Mouse (Mus musculus) layer of hippocampus, postnatal 10 days (tissue): ENCODE data around the gene Csnk1g2. TPM values are rescaled to one million over a fixed set of nuclear protein-coding genes. Genes with fewer than 3 reads are reported as not detected.

Experiments used
- DNase-seq, 2 experiments: peaks; one replicate each; pipeline ENCODE4 v3.0.0; 2021; ENCODE audit warnings: low spot score in 2 of 2
- total RNA-seq, 2 experiments: library from RNA; stranded (reverse); gene quantifications; 2 replicates each; pipeline ENCODE4 v1.2.3; 2021

Gene Csnk1g2
- total RNA-seq, 2 experiments from 2014 or later: 146 to 157 TPM

- DNase-seq: peak; percentile 57 to 61
Observed at GRCm38 (mm10) chr10:80664197-80665015, 41.8 kb downstream of the Csnk1g2 start.

- DNase-seq: no peak
Observed at GRCm38 (mm10) chr10:80665016-80665380, 42.4 kb downstream of the Csnk1g2 start.

- no peak for DNase-seq
Observed at GRCm38 (mm10) chr10:80665459-80665858, 42.8 kb downstream of the Csnk1g2 start.

GRCm38 (mm10) chr10:80665981-80666733, 43.5 kb downstream of the Csnk1g2 start:
- DNase-seq: no peak

GRCm38 (mm10) chr10:80666837-80667412, 44.3 kb downstream of the Csnk1g2 start:
- no peak for DNase-seq

GRCm38 (mm10) chr10:80668614-80669013, 46.0 kb downstream of the Csnk1g2 start:
- no peak for DNase-seq

GRCm38 (mm10) chr10:80669018-80669417, 46.4 kb downstream of the Csnk1g2 start:
- no peak for DNase-seq

- no peak for DNase-seq
Observed at GRCm38 (mm10) chr10:80669737-80670485, 47.3 kb downstream of the Csnk1g2 start.

GRCm38 (mm10) chr10:80670531-80670930, 47.9 kb downstream of the Csnk1g2 start:
- DNase-seq: no peak

- no peak for DNase-seq
Observed at GRCm38 (mm10) chr10:80671251-80671650, 48.6 kb downstream of the Csnk1g2 start.

GRCm38 (mm10) chr10:80671936-80672690, 49.5 kb downstream of the Csnk1g2 start:
- DNase-seq: no peak

GRCm38 (mm10) chr10:80673690-80674089, 51.1 kb downstream of the Csnk1g2 start:
- DNase-seq: no peak

- no peak for DNase-seq
Observed at GRCm38 (mm10) chr10:80674161-80674711, 51.6 kb downstream of the Csnk1g2 start.

- no peak for DNase-seq
Observed at GRCm38 (mm10) chr10:80674851-80675404, 52.3 kb downstream of the Csnk1g2 start.

- DNase-seq: peak in 1 of 2 experiments; percentile 34
Observed at GRCm38 (mm10) chr10:80675405-80676197, 53.0 kb downstream of the Csnk1g2 start.

GRCm38 (mm10) chr10:80676198-80676928, 53.7 kb downstream of the Csnk1g2 start:
- peak; percentile 99 for DNase-seq

- DNase-seq: no peak
Observed at GRCm38 (mm10) chr10:80677128-80677875, 54.7 kb downstream of the Csnk1g2 start.
